Mouse (Mus musculus): Measurements from ENCODE around the gene Nalcn. TPM values are rescaled to one million over a fixed set of nuclear protein-coding genes. Genes with fewer than 3 reads are reported as not detected.

Gene Nalcn
- polyA plus RNA-seq, 2 experiments: not detected

DNA sequence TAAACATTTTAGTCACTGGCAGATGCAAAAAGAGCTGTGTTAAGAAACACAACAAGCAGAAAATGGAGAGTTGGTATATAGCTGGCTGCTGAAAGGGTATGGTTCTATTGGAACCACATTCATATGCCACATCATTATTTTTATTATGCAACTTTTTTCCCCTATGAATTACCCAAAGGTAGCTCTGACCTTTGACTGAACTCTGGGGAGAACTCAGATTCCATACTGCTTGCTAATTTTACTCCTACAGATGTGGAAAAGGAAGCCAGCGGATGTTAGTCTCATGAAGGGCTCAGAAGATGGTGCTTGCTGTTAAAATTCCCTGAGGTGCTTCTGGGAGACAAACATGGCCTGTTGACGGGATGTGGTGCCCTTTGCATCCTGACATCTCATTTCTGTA lies 389.9 kb downstream of the Nalcn start:
- 44% methylated on average over 2 of the region's 2 CpGs for WGBS (ENCODE audit: insufficient replicate concordance)
- no peak for ATAC-seq (ENCODE audit: insufficient read depth)
- Histone ChIP-seq H3K4me2 (ENCODE audit: low read depth) (no peak overlapping the region), H3K27ac (no peak overlapping the region), H3K9ac (replicated peaks) (no peak overlapping the region), H3K4me1 (replicated peaks; ENCODE audit: control insufficient read depth in 2 of 2, insufficient read depth in 2 of 2, low read length in 1 of 2) (no peaks in the 10 kb centered on the region), H3K4me3 (ENCODE audit: insufficient read depth in 1 of 2, low read depth in 2 of 2, low read length in 2 of 2) (no peak overlapping the region), H3K9me3 (ENCODE audit: control insufficient read depth, low read length) (no peaks in the 10 kb centered on the region), H3K27me3 (ENCODE audit: control insufficient read depth, insufficient read depth, low read length) (no peaks in the 10 kb centered on the region), H3K36me3 (replicated peaks; ENCODE audit: control insufficient read depth, insufficient read depth, low read depth) (no peaks in the 10 kb centered on the region)
- TF ChIP-seq CTCF (IDR thresholded peaks at IDR 0.05; ENCODE audit: low read depth): no peak
- no peak for TF ChIP-seq EP300 (IDR thresholded peaks at IDR 0.05; ENCODE audit: low read depth)
- no peak for DNase-seq (ENCODE audit: low read depth in 3 of 3, low spot score in 3 of 3)

DNA sequence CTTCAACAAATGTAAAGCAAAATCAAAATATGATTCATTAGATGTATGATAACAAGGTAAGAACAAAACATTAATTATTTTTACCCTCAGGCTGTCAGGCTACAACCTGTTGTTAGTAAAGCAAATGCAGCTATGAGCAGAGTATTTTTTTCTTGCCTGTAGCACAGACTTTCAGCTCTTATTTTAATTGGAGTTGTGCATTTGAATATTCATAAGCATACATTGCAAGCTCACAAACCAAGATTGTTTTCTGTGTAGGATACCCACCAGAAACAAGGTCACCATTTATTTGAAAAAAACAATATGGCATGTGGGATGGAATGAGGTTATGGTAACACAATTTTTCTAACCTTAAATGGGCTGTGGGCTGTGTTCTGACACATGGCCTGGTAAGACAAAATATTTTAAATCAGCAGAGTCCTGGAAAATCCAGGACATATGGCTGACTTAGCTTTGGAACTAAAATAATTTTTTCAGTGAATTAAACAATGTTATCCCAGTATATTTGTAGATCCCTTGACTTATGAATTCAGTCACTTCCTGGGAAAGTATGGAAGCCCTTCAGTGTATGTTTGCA lies 394.2 kb downstream of the Nalcn start:
- no peaks in the 10 kb centered on the region for H3K36me3 ChIP-seq (replicated peaks; ENCODE audit: control insufficient read depth, insufficient read depth, low read depth)
- no peaks in the 10 kb centered on the region for H3K27me3 ChIP-seq (ENCODE audit: control insufficient read depth, insufficient read depth, low read length)

More for the DNA sequence above, 394.2 kb downstream of the Nalcn start:
- TF ChIP-seq EP300 (IDR thresholded peaks at IDR 0.05; ENCODE audit: low read depth): no peak
- Histone ChIP-seq H3K9ac (replicated peaks) (no peak overlapping the region), H3K9me3 (ENCODE audit: control insufficient read depth, low read length) (no peaks in the 10 kb centered on the region), H3K27ac (no peak overlapping the region), H3K4me1 (replicated peaks; ENCODE audit: control insufficient read depth in 2 of 2, insufficient read depth in 2 of 2, low read length in 1 of 2) (no peaks in the 10 kb centered on the region), H3K4me3 (ENCODE audit: insufficient read depth in 1 of 2, low read depth in 2 of 2, low read length in 2 of 2) (no peak overlapping the region), H3K4me2 (ENCODE audit: low read depth) (no peak overlapping the region)
- no peak for DNase-seq (ENCODE audit: low read depth in 3 of 3, low spot score in 3 of 3)
- no peak for ATAC-seq (ENCODE audit: insufficient read depth)

Other genes starting within 250 kb of the Nalcn start
- 0.01 TPM in 1 of 2 replicates, not detected in the other for gene Itgbl1, start 32.8 kb upstream of the Nalcn start, polyA plus RNA-seq (2012; rRNA removed)
- not detected in 2 replicates for gene Itgbl1, start 32.8 kb upstream of the Nalcn start, polyA plus RNA-seq (2014; fragmentation: Nextera tagmentation; extraction: Ambion mirVana)

Measured in liver, embryonic 14.5 days (tissue).